Mouse (Mus musculus) limb, embryonic 11.5 days (tissue): ENCODE results near the gene Dhrs7b. TPM values are rescaled to one million over a fixed set of nuclear protein-coding genes. Genes with fewer than 3 reads are reported as not detected.

ENCODE experiments used
- ATAC-seq: fragments of 200-750 bp; cut with Nextera tagmentation; 2 replicates; pipeline ENCODE4 v1.8.0; 2017; ENCODE audit warnings: low read depth; ENCODE audit not compliant: insufficient number of reproducible peaks, low FRiP score, low TSS enrichment
- DNase-seq: peaks from one replicate; pipeline ENCODE4 v3.0.0-alpha.2; 2015; ENCODE audit warnings: low spot score
- H3K27ac ChIP-seq: fragments of 300-500 bp; sonication (generic); replicated peaks from 2 replicates; pipeline ENCODE4 v1.5.1; 2014; ENCODE audit warnings: low read depth, mild to moderate bottlenecking, low read length
- H3K27me3 ChIP-seq: fragments of 300-500 bp; sonication (generic); 2 replicates; pipeline ENCODE4 v1.6.1; 2014; ENCODE audit warnings: mild to moderate bottlenecking, low read length, mixed read lengths; ENCODE audit not compliant: control insufficient read depth, insufficient read depth
- H3K36me3 ChIP-seq: fragments of 300-500 bp; sonication (generic); 2 replicates; pipeline ENCODE4 v1.6.1; 2014; ENCODE audit warnings: mild to moderate bottlenecking, low read length, moderate library complexity, mixed read lengths; ENCODE audit not compliant: control insufficient read depth, insufficient read depth
- H3K4me1 ChIP-seq: fragments of 300-500 bp; sonication (generic); 2 replicates; pipeline ENCODE4 v1.6.1; 2014; ENCODE audit warnings: low read length, mixed read lengths; ENCODE audit not compliant: control insufficient read depth, insufficient read depth
- H3K4me2 ChIP-seq: fragments of 300-500 bp; sonication (generic); 2 replicates; pipeline ENCODE4 v1.6.1; 2014; ENCODE audit warnings: low read depth, mild to moderate bottlenecking, moderate library complexity; ENCODE audit not compliant: severe bottlenecking
- H3K4me3 ChIP-seq: fragments of 300-500 bp; sonication (generic); 2 replicates; pipeline ENCODE4 v1.5.1; 2014; ENCODE audit warnings: low read depth, low read length
- H3K9ac ChIP-seq: fragments of 300-500 bp; sonication (generic); 2 replicates; pipeline ENCODE4 v1.6.1; 2014; ENCODE audit warnings: mild to moderate bottlenecking, low read length
- H3K9me3 ChIP-seq: fragments of 300-500 bp; sonication (generic); 2 replicates; pipeline ENCODE4 v1.6.1; 2016; ENCODE audit warnings: low read length; ENCODE audit not compliant: control insufficient read depth
- WGBS: fragments of 180-500 bp; shearing (Covaris S2); extraction: QIAGEN DNeasy Blood & Tissue Kit; methylation state at CpG from one replicate; pipeline ENCODE4 v1.1.7; 2014; 5-methylcytosine and 5-hydroxymethylcytosine counted together
- polyA plus RNA-seq: library from polyadenylated mRNA; unstranded; fragments of >200 nt; fragmentation: Nextera tagmentation; extraction: Ambion mirVana; gene quantifications from 2 replicates; pipeline ENCODE4 v1.2.1, GENCODE M21; 2014

Dhrs7b gene
- polyA plus RNA-seq, 1 experiment from 2014 or later, result 25.2 TPM

- DNase-seq (no peak), ATAC-seq (no peak)
- H3K4me3 ChIP-seq, result no peak overlapping the region
- no peak overlapping the region for H3K27ac ChIP-seq
- no peak overlapping the region for H3K4me2 ChIP-seq
- H3K4me1 ChIP-seq, result no peaks in the 10 kb centered on the region
- no peaks in the 10 kb centered on the region for H3K27me3 ChIP-seq
- 71% methylated on average over 4 of the region's 4 CpGs for WGBS
- no peaks in the 10 kb centered on the region for H3K9me3 ChIP-seq
- no peak overlapping the region for H3K9ac ChIP-seq
- H3K36me3 ChIP-seq, result no peaks in the 10 kb centered on the region
Measured at GRCm38 (mm10) chr11:60827241-60827945, 3.0 kb upstream of the Dhrs7b start.

- DNase-seq (no peak), ATAC-seq (no peak)
- H3K4me1 ChIP-seq, result no peaks in the 10 kb centered on the region
- no peaks in the 10 kb centered on the region for H3K36me3 ChIP-seq
- no peaks in the 10 kb centered on the region for H3K9me3 ChIP-seq
- no peaks in the 10 kb centered on the region for H3K27me3 ChIP-seq
- 36% methylated on average over 2 of the region's 2 CpGs for WGBS
- H3K27ac ChIP-seq, result no peak overlapping the region
- no peak overlapping the region for H3K9ac ChIP-seq
- H3K4me3 ChIP-seq, result no peak overlapping the region
- no peak overlapping the region for H3K4me2 ChIP-seq
Measured at GRCm38 (mm10) chr11:60828903-60829302, 1.5 kb upstream of the Dhrs7b start.

GRCm38 (mm10) chr11:60836897-60837296 is 6.5 kb downstream of the Dhrs7b start:
- 97% methylated on average over 6 of the region's 6 CpGs for WGBS
- no peak overlapping the region for H3K4me2 ChIP-seq
- no peak for ATAC-seq

GRCm38 (mm10) chr11:60837644-60838406 is 7.4 kb downstream of the Dhrs7b start:
- Histone ChIP-seq H3K4me1 (no peaks in the 10 kb centered on the region), H3K36me3 (no peaks in the 10 kb centered on the region), H3K27ac (no peak overlapping the region), H3K4me3 (no peak overlapping the region), H3K27me3 (no peaks in the 10 kb centered on the region), H3K4me2 (no peak overlapping the region), H3K9ac (no peak overlapping the region; the same call in 1 of the 2 replicates), H3K9me3 (no peaks in the 10 kb centered on the region)
- no peak for DNase-seq
- ATAC-seq, result no peak
- 92% methylated on average over 10 of the region's 10 CpGs for WGBS

More at GRCm38 (mm10) chr11:60836897-60837296, 6.5 kb downstream of the Dhrs7b start:
- H3K9ac ChIP-seq, result no peak overlapping the region
- no peak for DNase-seq
- H3K4me1 ChIP-seq, result no peaks in the 10 kb centered on the region
- no peak overlapping the region for H3K4me3 ChIP-seq
- no peak overlapping the region for H3K27ac ChIP-seq
- H3K36me3 ChIP-seq, result no peaks in the 10 kb centered on the region
- H3K9me3 ChIP-seq, result no peaks in the 10 kb centered on the region
- no peaks in the 10 kb centered on the region for H3K27me3 ChIP-seq

GRCm38 (mm10) chr11:60841467-60842200 is 11.2 kb downstream of the Dhrs7b start:
- 79% methylated on average over 12 of the region's 12 CpGs for WGBS
- H3K4me1 ChIP-seq, result no peaks in the 10 kb centered on the region
- no peaks in the 10 kb centered on the region for H3K9me3 ChIP-seq
- H3K27ac ChIP-seq, result no peak overlapping the region
- DNase-seq (no peak), ATAC-seq (no peak)
- no peaks in the 10 kb centered on the region; the same call in 1 of the 2 replicates for H3K36me3 ChIP-seq
- H3K9ac ChIP-seq, result no peak overlapping the region
- no peaks in the 10 kb centered on the region for H3K27me3 ChIP-seq
- H3K4me2 ChIP-seq, result no peak overlapping the region
- no peak overlapping the region for H3K4me3 ChIP-seq

- Histone ChIP-seq H3K4me3 (no peak overlapping the region), H3K36me3 (peaks cover 2% of the 10 kb centered on the region), H3K27me3 (no peaks in the 10 kb centered on the region), H3K27ac (no peak overlapping the region), H3K9me3 (no peaks in the 10 kb centered on the region), H3K4me2 (no peak overlapping the region), H3K9ac (no peak overlapping the region), H3K4me1 (no peaks in the 10 kb centered on the region)
- ATAC-seq (no peak), DNase-seq (no peak)
- 83% methylated on average over 5 of the region's 5 CpGs for WGBS
Measured at GRCm38 (mm10) chr11:60843412-60843811, 13.0 kb downstream of the Dhrs7b start.

GRCm38 (mm10) chr11:60845415-60845814 is 15.0 kb downstream of the Dhrs7b start:
- Histone ChIP-seq H3K9ac (no peak overlapping the region), H3K36me3 (peaks cover 2% of the 10 kb centered on the region), H3K4me2 (no peak overlapping the region), H3K4me3 (no peak overlapping the region), H3K9me3 (no peaks in the 10 kb centered on the region), H3K27ac (no peak overlapping the region), H3K27me3 (no peaks in the 10 kb centered on the region), H3K4me1 (no peaks in the 10 kb centered on the region)
- 92% methylated on average over 5 of the region's 5 CpGs for WGBS
- ATAC-seq, result no peak
- DNase-seq, result no peak

- H3K4me2 ChIP-seq, result no peak overlapping the region
Measured at GRCm38 (mm10) chr11:60856587-60856986, 26.2 kb downstream of the Dhrs7b start.

More at GRCm38 (mm10) chr11:60856587-60856986, 26.2 kb downstream of the Dhrs7b start:
- H3K9me3 ChIP-seq, result no peaks in the 10 kb centered on the region
- no peak overlapping the region for H3K9ac ChIP-seq
- H3K27ac ChIP-seq, result no peak overlapping the region
- H3K27me3 ChIP-seq, result no peaks in the 10 kb centered on the region
- no peak overlapping the region for H3K4me3 ChIP-seq
- WGBS, result 58% methylated on average over 3 of the region's 3 CpGs
- ATAC-seq, result no peak
- H3K36me3 ChIP-seq, result peaks cover 8% of the 10 kb centered on the region; the same call in 1 of the 2 replicates
- no peak for DNase-seq
- no peaks in the 10 kb centered on the region for H3K4me1 ChIP-seq
